Mouse (Mus musculus): Measurements from ENCODE around the gene Cyth1. TPM values are rescaled to one million over a fixed set of nuclear protein-coding genes. Genes with fewer than 3 reads are reported as not detected.

Gene Cyth1
- polyA plus RNA-seq, 1 experiment = 19.5 TPM

GRCm38 (mm10) chr11:118182768-118183167 is 65.6 kb downstream of the Cyth1 start:
- H3K4me3 ChIP-seq (ENCODE audit: insufficient read depth, low read depth, low read length) = no peak overlapping the region
- H3K4me1 ChIP-seq (ENCODE audit: control insufficient read depth, insufficient read depth, low read length) = no peaks in the 10 kb centered on the region
- H3K36me3 ChIP-seq (ENCODE audit: control insufficient read depth, insufficient read depth, low read length) = peaks cover 3% of the 10 kb centered on the region
- no peak overlapping the region for H3K27ac ChIP-seq (ENCODE audit: insufficient read depth, low read depth, low read length)
- DNase-seq = no peak
- no peak for TF ChIP-seq POLR2A (IDR thresholded peaks at IDR 0.05; ENCODE audit: low read depth, low read length)
- TF ChIP-seq CTCF (conservative IDR thresholded peaks at IDR 0.05; ENCODE audit: insufficient read depth, insufficient read length, low read depth, low read length) = no peak
- H3K27me3 ChIP-seq (replicated peaks; ENCODE audit: control insufficient read depth, insufficient read depth, low read length) = no peaks in the 10 kb centered on the region
- WGBS = 89% methylated on average over 9 of the region's 9 CpGs

DNA sequence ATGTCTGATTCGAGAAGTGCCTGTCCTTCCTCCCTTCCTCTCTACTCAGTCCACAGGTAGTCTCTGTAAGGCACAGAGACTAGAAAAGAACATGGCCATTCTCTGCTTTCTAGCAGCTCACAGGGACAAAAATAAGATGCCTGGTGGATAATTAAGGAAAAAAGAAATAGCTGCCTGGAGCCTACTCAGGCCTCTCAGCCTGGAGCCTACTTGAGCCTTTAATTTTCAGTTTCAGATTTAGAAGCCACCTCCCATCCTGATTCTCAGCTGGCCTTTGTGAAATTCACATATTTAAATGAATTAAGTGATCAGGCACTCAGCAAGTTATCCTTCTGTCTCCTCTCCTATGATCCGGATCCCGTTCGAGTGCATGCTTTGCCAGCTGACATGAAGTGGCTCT is 66.0 kb downstream of the Cyth1 start:
- TF ChIP-seq POLR2A (IDR thresholded peaks at IDR 0.05; ENCODE audit: low read depth, low read length) (no peak), CTCF (conservative IDR thresholded peaks at IDR 0.05; ENCODE audit: insufficient read depth, insufficient read length, low read depth, low read length) (no peak)
- WGBS = 91% methylated on average over 4 of the region's 4 CpGs
- peaks cover 3% of the 10 kb centered on the region for H3K36me3 ChIP-seq (ENCODE audit: control insufficient read depth, insufficient read depth, low read length)

DNA sequence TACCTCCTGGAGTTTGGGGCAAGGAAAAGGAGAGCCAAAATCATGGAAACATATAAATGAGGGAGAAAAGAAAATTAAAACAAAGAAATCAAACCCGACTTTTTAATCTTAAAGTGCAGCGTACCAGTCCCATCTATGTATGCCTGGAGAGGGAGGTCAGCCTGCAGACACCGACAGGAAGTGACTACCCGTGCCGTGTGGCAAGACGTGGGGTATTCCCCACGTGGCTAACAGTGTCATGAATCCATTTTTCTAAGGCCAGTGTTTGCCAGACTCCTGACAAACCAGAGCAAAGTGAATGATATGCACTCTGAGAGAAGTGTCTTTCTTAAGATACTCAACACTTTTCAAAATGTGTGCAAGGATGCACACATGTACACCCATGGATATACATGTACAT is 68.2 kb downstream of the Cyth1 start:
- Histone ChIP-seq H3K4me1 (ENCODE audit: control insufficient read depth, insufficient read depth, low read length) (no peaks in the 10 kb centered on the region), H3K27me3 (replicated peaks; ENCODE audit: control insufficient read depth, insufficient read depth, low read length) (no peaks in the 10 kb centered on the region), H3K27ac (ENCODE audit: insufficient read depth, low read depth, low read length) (no peak overlapping the region), H3K4me3 (ENCODE audit: insufficient read depth, low read depth, low read length) (no peak overlapping the region), H3K36me3 (ENCODE audit: control insufficient read depth, insufficient read depth, low read length) (peaks cover 3% of the 10 kb centered on the region)
- no peak for TF ChIP-seq POLR2A (IDR thresholded peaks at IDR 0.05; ENCODE audit: low read depth, low read length)
- no peak for TF ChIP-seq CTCF (conservative IDR thresholded peaks at IDR 0.05; ENCODE audit: insufficient read depth, insufficient read length, low read depth, low read length)
- no peak for DNase-seq
- 81% methylated on average over 7 of the region's 7 CpGs for WGBS

More for the DNA sequence above, 66.0 kb downstream of the Cyth1 start:
- Histone ChIP-seq H3K4me1 (ENCODE audit: control insufficient read depth, insufficient read depth, low read length) (no peaks in the 10 kb centered on the region), H3K27me3 (replicated peaks; ENCODE audit: control insufficient read depth, insufficient read depth, low read length) (no peaks in the 10 kb centered on the region), H3K27ac (ENCODE audit: insufficient read depth, low read depth, low read length) (no peak overlapping the region), H3K4me3 (ENCODE audit: insufficient read depth, low read depth, low read length) (no peak overlapping the region)
- no peak for DNase-seq

- no peak for TF ChIP-seq CTCF (conservative IDR thresholded peaks at IDR 0.05; ENCODE audit: insufficient read depth, insufficient read length, low read depth, low read length)
- TF ChIP-seq POLR2A (IDR thresholded peaks at IDR 0.05; ENCODE audit: low read depth, low read length) = no peak
- no peak overlapping the region for H3K27ac ChIP-seq (ENCODE audit: insufficient read depth, low read depth, low read length)
- no peaks in the 10 kb centered on the region for H3K4me1 ChIP-seq (ENCODE audit: control insufficient read depth, insufficient read depth, low read length)
- peaks cover 3% of the 10 kb centered on the region for H3K36me3 ChIP-seq (ENCODE audit: control insufficient read depth, insufficient read depth, low read length)
- H3K27me3 ChIP-seq (replicated peaks; ENCODE audit: control insufficient read depth, insufficient read depth, low read length) = no peaks in the 10 kb centered on the region
- no peak for DNase-seq
- 96% methylated on average over 5 of the region's 5 CpGs for WGBS
- H3K4me3 ChIP-seq (ENCODE audit: insufficient read depth, low read depth, low read length) = no peak overlapping the region
Measured at GRCm38 (mm10) chr11:118178236-118178635, 70.2 kb downstream of the Cyth1 start.

- DNase-seq = no peak
- H3K36me3 ChIP-seq (ENCODE audit: control insufficient read depth, insufficient read depth, low read length) = no peaks in the 10 kb centered on the region
- H3K4me1 ChIP-seq (ENCODE audit: control insufficient read depth, insufficient read depth, low read length) = no peaks in the 10 kb centered on the region
- WGBS = 78% methylated on average over 7 of the region's 7 CpGs
- no peaks in the 10 kb centered on the region for H3K27me3 ChIP-seq (replicated peaks; ENCODE audit: control insufficient read depth, insufficient read depth, low read length)
- no peak for TF ChIP-seq POLR2A (IDR thresholded peaks at IDR 0.05; ENCODE audit: low read depth, low read length)
- no peak for TF ChIP-seq CTCF (conservative IDR thresholded peaks at IDR 0.05; ENCODE audit: insufficient read depth, insufficient read length, low read depth, low read length)
- no peak overlapping the region for H3K27ac ChIP-seq (ENCODE audit: insufficient read depth, low read depth, low read length)
- no peak overlapping the region for H3K4me3 ChIP-seq (ENCODE audit: insufficient read depth, low read depth, low read length)
Measured at GRCm38 (mm10) chr11:118174752-118175151, 73.6 kb downstream of the Cyth1 start.

DNA sequence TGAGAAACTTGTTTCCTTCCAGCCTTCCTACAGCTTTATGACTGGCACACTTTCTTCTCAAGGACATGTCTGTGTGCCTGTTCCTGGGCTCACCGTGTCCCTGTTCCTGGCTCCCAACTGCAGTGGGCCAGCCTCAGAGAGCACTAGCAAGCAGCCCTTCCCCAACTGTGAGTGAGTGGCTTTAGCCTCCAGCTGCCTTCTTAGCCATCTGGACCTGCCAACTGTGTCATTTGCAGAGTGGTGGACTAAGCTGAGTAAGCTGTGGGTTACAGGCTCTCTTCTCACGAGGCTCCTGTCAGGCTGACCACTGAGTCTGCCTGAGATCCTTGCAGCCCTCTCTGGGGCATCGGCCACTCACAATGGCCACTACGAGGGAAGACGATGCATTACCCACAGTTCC is 75.6 kb downstream of the Cyth1 start:
- no peak for DNase-seq
- Histone ChIP-seq H3K4me3 (ENCODE audit: insufficient read depth, low read depth, low read length) (no peak overlapping the region), H3K27me3 (replicated peaks; ENCODE audit: control insufficient read depth, insufficient read depth, low read length) (no peaks in the 10 kb centered on the region), H3K27ac (ENCODE audit: insufficient read depth, low read depth, low read length) (no peak overlapping the region), H3K36me3 (ENCODE audit: control insufficient read depth, insufficient read depth, low read length) (no peaks in the 10 kb centered on the region), H3K4me1 (ENCODE audit: control insufficient read depth, insufficient read depth, low read length) (no peaks in the 10 kb centered on the region)
- WGBS = 86% methylated on average over 5 of the region's 5 CpGs
- TF ChIP-seq POLR2A (IDR thresholded peaks at IDR 0.05; ENCODE audit: low read depth, low read length) = no peak
- no peak for TF ChIP-seq CTCF (conservative IDR thresholded peaks at IDR 0.05; ENCODE audit: insufficient read depth, insufficient read length, low read depth, low read length)

DNA sequence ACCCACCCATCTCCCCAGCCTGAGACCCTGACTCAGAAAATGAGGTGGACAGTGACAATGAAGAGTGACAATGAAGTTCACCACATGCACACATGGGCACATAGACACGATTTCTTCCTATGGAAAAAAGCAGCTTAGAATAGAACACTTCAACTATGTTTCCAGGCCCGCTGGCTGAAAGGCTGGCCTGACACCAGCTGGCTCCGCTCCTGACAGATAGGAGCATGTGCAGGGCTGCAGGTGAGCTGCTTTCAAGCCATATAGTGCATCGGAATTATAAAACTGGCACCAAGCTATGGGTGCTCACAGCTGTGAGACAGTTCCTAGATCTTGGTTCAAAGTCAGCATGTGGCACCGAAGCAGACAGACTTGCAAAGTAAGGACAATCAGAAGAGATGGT is 78.1 kb downstream of the Cyth1 start:
- no peak overlapping the region for H3K27ac ChIP-seq (ENCODE audit: insufficient read depth, low read depth, low read length)
- H3K27me3 ChIP-seq (replicated peaks; ENCODE audit: control insufficient read depth, insufficient read depth, low read length) = no peaks in the 10 kb centered on the region
- DNase-seq = no peak
- WGBS = 93% methylated on average over 5 of the region's 5 CpGs
- TF ChIP-seq CTCF (conservative IDR thresholded peaks at IDR 0.05; ENCODE audit: insufficient read depth, insufficient read length, low read depth, low read length) = no peak
- TF ChIP-seq POLR2A (IDR thresholded peaks at IDR 0.05; ENCODE audit: low read depth, low read length) = no peak
- H3K4me3 ChIP-seq (ENCODE audit: insufficient read depth, low read depth, low read length) = no peak overlapping the region
- H3K36me3 ChIP-seq (ENCODE audit: control insufficient read depth, insufficient read depth, low read length) = peaks cover 1% of the 10 kb centered on the region; the same call in 1 of the 2 replicates
- H3K4me1 ChIP-seq (ENCODE audit: control insufficient read depth, insufficient read depth, low read length) = no peaks in the 10 kb centered on the region

All from kidney, adult 2 months (tissue).